Mouse (Mus musculus) R1 (cell line): ENCODE measurements around the gene Pygo2.
"Not testable (repeated sequence)": the region's sequence is repeated elsewhere in the genome, so short reads cannot be mapped to it uniquely, and the experiment has no call there.

Experiments used
- DNase-seq: peaks from one replicate; pipeline ENCODE4 v3.0.0-alpha.2; 2018; ENCODE audit warnings: low read depth, low spot score

Gene Pygo2

GRCm38 (mm10) chr3:89420421-89420820 is 9.6 kb upstream of the Pygo2 start:
- no peak for DNase-seq

DNA sequence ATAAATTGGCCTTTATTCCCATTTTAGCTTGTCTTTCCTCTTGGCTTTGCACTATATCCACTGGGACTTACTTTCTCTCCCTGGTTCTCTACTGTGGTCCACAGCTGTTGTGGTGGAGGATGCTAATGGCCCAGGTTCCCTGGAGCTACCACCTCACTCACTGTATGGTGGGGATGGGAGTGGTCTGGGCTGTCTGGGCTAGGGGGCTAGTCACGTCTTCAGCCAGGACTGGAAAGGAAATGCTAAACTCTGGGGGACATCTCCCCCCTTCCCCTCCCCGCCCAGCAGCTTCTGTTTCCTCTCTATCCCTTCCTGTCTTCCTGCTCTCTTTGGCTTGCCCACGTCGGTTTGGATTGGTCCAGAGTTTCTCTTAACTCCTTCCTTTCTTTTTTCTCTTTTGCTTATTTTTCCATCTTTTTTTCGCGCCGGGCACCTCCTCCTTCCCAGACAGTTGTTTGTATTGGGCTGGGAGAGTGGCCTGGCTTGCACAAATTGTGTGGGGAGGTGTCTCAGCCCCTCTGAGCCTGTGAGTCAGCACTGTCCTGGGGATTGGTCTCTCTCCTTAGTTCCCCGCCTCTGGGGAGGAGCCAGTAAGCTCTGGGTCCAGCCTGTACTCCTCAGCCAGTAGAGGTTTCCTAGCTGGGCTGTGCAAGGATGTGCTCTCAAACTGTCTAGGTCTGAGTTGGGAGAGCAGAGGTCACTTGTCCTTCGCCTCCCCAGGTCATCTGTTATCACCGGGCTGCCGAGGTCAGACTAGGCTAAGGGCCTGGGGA is 8.8 kb upstream of the Pygo2 start:
- peak; percentile 97 for DNase-seq

DNA sequence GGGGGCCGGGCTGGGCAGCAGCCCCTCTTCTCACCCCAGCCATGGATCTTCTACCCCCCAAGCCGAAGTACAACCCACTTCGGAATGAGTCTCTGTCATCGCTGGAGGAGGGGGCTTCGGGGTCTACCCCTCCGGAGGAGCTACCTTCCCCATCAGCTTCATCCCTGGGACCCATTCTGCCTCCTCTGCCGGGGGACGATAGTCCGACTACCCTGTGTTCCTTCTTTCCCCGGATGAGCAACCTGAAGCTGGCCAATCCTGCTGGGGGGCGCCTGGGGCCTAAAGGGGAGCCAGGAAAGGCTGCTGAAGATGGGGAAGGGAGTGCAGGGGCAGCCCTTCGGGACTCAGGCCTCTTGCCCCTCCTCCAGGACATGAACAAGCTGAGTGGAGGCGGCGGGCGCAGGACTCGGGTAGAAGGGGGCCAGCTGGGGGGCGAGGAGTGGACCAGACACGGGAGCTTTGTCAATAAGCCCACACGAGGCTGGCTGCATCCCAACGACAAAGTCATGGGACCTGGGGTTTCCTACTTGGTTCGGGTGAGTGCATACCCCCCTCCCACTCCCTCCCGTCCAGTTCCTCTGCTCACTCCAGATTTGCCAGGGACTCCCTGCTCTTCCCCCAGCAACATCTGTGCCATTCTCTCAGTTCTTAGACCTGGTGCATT is 8.1 kb upstream of the Pygo2 start:
- peak; percentile 32 for DNase-seq

DNA sequence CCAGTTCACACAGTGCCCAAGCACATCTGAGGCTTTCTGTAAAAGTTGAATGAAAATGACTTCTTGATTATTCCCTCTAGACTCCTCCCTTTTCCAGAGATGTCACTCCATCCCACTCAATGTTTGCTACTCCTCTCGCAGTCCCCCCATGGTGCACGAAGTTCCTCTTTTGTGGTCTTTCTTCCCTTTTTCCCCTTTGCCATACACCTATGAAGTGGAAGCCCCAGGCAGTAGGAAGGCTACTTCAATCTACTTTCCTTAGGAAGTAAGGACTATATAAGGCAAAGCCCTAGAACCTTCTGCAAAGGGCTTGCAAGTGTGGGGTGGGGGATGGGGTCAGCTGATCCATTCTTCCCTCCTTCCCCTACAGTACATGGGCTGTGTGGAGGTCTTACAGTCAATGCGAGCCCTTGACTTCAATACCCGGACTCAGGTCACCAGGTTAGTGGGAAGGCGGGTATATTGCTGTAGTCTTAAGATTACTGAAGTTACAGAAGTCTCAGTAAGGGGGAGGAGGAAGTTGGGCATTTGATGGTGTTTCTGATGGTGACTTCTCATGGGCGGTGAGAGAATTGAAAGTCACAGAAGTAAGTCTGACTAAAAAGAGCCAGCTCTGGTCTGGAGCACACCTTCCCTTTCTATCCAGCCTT is 7.3 kb upstream of the Pygo2 start:
- peak; percentile 36 for DNase-seq

- DNase-seq, result peak; percentile 61
Measured at GRCm38 (mm10) chr3:89424416-89425140, 5.4 kb upstream of the Pygo2 start.

- peak; percentile 66 for DNase-seq
Measured at GRCm38 (mm10) chr3:89425141-89425525, 4.9 kb upstream of the Pygo2 start.

DNA sequence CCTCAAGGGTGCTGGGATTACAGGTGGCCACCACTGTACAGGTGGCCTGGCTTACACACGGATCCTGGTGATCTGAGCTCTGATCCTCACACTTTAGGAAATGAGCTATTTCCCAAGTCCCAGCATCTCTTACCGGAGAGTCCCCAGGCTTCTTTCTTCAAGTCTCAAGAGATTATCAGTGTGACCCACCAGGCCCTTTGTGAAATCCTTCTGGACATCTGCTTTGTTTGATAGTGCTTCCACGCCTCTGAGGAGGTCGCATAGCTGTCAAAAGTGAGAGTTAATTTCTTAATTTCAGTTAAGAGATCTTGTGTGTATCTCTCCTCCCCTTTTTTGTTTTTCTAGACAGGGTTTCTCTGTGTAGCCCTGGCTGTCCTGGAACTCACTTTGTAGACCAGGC is 4.1 kb upstream of the Pygo2 start:
- DNase-seq, result no peak

GRCm38 (mm10) chr3:89429021-89429420 is 993 bp upstream of the Pygo2 start:
- DNase-seq, result not testable (repeated sequence)

- DNase-seq, result no peak
Measured at GRCm38 (mm10) chr3:89432606-89433005, 2.6 kb downstream of the Pygo2 start.

- DNase-seq, result no peak
Measured at GRCm38 (mm10) chr3:89434532-89434931, 4.5 kb downstream of the Pygo2 start.

- no peak for DNase-seq
Measured at GRCm38 (mm10) chr3:89435041-89435440, 5.0 kb downstream of the Pygo2 start.

DNA sequence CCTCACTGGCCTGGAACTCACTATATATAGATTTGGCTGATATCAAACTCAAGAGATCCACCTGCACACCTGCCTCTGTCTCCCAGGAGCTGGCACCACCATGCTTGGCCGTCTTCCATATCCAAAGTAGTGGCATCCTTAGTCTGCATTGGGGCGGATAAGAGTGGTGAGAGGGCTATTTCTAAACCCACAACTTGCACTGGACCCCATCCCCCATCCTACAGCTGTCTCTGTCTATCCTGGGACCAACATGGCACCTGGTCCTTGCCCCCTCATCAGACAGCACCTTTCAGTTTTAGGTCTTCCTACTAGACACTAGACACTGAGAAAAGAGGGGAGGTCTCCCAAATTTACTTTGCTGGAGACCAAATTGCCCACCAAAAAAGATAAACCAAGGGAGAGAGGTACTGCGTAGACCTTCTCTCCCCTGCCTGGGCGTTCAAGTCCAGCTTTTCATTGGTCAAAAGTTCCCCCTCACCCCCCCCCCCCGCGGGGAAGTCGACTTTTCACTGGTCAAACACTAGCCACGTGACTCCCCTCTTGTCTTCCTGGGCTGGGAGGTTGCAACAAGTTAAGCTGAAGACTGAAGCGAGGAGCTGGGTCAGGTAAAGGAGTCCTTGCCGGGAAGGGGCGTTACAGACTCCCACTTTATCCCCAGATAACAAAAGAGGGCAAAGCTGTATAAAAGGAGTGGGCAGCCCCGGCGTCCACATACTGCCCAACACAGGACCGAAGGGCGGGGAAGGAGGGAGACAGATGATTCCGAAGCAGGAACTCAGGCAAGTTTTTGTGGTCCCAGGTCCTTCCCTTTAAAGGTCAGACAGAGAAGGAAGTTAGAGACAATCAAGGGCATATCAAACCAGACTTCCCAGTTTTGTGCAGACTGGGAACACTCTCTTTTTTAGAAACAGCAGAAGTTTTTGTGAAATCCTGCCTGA is 6.4 kb downstream of the Pygo2 start, which contains the start of gene Pbxip1:
Gene Pbxip1, plus strand, starts transcription at position 531 of the 938 bp plus-strand sequence.
- peak; percentile 94 for DNase-seq

DNA sequence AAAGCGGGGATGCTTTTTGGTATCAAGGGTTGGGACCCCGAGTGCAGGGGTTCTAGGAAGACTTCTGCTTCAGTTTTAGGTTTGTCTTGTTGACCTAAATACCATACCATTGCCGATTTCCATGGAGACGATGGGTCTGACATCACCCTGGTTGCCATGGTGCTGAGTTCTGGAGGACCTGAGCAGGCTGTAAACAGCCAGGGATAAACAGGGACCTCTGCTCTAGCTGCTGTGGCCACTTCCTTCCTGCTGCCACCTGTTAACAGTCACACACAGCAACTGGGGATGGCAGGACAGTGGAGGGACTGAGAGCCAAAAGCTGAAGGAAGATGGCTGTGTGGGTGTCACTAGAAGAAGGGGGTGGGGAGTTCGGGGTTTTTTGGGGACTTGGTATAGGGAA is 7.3 kb downstream of the Pygo2 start:
- DNase-seq, result peak; percentile 66

GRCm38 (mm10) chr3:89440691-89441090 is 10.7 kb downstream of the Pygo2 start:
- no peak for DNase-seq

DNA sequence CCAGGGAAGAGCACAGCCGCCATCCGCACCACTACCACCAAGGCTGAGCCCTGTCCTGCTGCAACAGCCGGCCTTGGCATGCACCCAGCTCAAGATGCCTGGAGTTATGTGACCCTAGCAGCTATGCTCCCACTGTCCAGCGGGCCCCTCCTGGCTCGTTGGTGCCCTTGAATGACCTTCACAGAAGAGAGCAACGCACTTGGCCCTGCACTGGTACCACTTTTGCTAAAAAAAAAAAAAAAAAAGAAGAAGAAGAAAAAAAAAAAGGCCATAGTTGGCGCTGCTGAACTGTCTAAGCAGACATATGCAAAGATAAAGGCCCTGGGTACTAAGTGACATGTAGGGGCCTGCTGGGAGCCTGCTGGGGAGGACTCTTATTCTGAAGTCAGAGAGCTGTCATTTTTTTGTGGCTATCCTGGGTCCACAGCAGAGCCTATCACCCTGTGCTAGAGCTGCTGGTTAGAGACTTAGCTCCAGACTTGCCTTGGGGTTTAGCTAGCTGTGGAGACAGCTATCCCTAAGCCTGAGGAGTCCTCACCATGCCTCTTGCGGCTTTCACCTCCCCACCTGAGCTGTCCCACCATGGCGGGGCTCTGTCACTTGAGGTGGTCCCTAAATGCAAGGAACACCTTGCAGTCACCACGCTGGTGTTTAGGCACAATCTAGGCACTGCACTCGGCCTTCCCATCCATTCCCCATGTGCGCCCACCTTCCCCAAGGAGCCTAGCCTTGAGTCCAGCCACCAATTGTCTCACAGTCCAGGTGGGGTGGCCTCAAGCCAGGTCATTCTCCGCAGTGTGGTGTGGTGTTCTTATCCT is 18.9 kb downstream of the Pygo2 start:
- DNase-seq, result peak; percentile 49

- DNase-seq, result peak; percentile 99
Measured at GRCm38 (mm10) chr3:89449541-89449940, 19.5 kb downstream of the Pygo2 start.

- DNase-seq, result peak; percentile 67
Measured at GRCm38 (mm10) chr3:89451916-89452315, 21.9 kb downstream of the Pygo2 start.

GRCm38 (mm10) chr3:89454401-89455177 is 24.6 kb downstream of the Pygo2 start, which contains the start of gene Pmvk:
Gene Pmvk (plus strand): TSS chr3:89454541.
- DNase-seq, result peak; percentile 43

DNA sequence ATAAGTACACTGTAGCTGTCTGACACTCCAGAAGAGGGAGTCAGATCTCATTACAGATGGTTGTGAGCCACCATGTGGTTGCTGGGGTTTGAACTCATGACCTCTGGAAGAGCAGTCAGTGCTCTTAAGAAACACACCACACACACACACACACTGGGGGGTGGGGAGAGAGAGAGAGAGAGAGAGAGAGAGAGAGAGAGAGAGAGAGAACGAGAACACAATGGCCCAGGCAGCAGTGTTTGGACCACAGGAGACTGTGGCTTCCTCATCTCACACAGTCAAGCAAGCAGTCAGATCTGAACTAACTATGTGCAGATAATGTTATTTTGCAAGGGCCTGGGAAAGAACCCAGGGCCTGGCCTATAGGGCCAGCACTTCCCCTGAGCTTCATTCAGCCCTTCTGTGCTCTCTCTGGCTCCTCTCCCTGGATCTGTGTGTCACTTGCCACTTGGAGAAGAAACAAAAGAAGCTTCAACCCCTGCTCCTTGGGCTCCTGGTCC is 25.8 kb downstream of the Pygo2 start:
- DNase-seq, result no peak
